Mouse (Mus musculus) embryonic facial prominence, embryonic 15.5 days (tissue): ENCODE measurements at regions not wholly inside any gene's neighbourhood (a gene's known extent, or its start where the extent isn't known, plus 50 kb on each side); places are given as distances from the start of the nearest gene placed in this dataset.
"Not testable (repeated sequence)": the region's sequence is repeated elsewhere in the genome, so short reads cannot be mapped to it uniquely, and the experiment has no call there.

Source experiments
- ATAC-seq: fragments of 200-750 bp; cut with Nextera tagmentation; 2 replicates; pipeline ENCODE4 v1.8.0; 2017; ENCODE audit warnings: low read depth, moderate TSS enrichment; ENCODE audit not compliant: insufficient number of reproducible peaks, low FRiP score, low TSS enrichment
- H3K27ac ChIP-seq: fragments of 300-500 bp; sonication (generic); replicated peaks from 2 replicates; pipeline ENCODE4 v1.5.1; 2015; ENCODE audit warnings: mild to moderate bottlenecking, inconsistent platforms
- H3K27me3 ChIP-seq: fragments of 300-500 bp; sonication (generic); 2 replicates; pipeline ENCODE4 v1.6.1; 2015; ENCODE audit warnings: inconsistent platforms
- H3K36me3 ChIP-seq: fragments of 300-500 bp; sonication (generic); 2 replicates; pipeline ENCODE4 v1.6.1; 2015; ENCODE audit warnings: mild to moderate bottlenecking, inconsistent platforms
- H3K4me1 ChIP-seq: fragments of 300-500 bp; sonication (generic); 2 replicates; pipeline ENCODE4 v1.6.1; 2015; ENCODE audit warnings: inconsistent platforms
- H3K4me2 ChIP-seq: fragments of 300-500 bp; sonication (generic); replicated peaks from 2 replicates; pipeline ENCODE4 v1.6.1; 2015; ENCODE audit warnings: mild to moderate bottlenecking, inconsistent platforms
- H3K4me3 ChIP-seq: fragments of 300-500 bp; sonication (generic); replicated peaks from 2 replicates; pipeline ENCODE4 v1.5.1; 2015; ENCODE audit warnings: mild to moderate bottlenecking, inconsistent platforms
- H3K9ac ChIP-seq: fragments of 300-500 bp; sonication (generic); 2 replicates; pipeline ENCODE4 v1.6.1; 2015; ENCODE audit warnings: inconsistent platforms
- H3K9me3 ChIP-seq: fragments of 300-500 bp; sonication (generic); replicated peaks from 2 replicates; pipeline ENCODE4 v1.6.1; 2016; ENCODE audit warnings: inconsistent platforms
- WGBS: fragments of 180-500 bp; shearing (Covaris S2); methylation state at CpG from one replicate; pipeline ENCODE4 v1.1.7; 2015; 5-methylcytosine and 5-hydroxymethylcytosine counted together

DNA sequence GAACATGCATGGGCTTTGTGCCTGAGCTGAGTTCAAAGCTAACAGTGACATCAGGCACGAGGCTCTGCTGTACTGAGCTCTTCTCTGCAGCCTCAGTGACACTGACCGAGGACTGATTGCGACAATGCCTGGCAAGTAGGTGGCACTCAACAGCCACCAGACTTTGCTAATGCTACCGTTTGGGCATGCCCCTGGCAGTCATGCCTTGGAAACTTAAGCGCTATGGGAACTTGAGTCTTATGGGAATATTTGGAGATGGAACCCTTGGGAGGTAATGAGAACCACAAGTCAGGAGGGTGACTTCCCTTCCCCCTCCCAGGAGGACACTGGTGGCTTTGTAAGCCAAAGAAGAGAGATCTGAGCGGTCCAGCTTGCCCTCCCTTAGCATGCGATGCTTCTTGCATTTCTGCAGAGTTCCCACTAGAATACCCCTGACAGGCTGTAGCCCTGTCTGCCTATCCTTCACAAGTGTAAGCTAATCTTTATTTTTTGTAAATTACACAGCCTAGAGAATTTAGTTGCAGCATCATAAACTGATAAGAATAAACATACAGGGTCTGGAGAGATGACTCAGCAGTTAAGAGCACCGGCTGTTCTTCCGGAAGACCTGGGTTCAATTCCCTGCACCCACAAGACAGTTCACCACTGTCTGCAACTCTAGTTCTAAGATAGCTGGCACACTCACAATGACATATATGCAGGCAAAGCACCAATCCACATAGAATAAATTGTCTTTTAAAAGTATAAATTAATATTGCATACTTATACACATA is 86.4 kb upstream of the Commd3 start:
- Histone ChIP-seq H3K4me2 (no peak overlapping the region), H3K4me3 (no peak overlapping the region)
- 33% methylated on average over 9 of the region's 9 CpGs for WGBS

GRCm38 (mm10) chr2:18558133-18558532 is 114.1 kb upstream of the Commd3 start:
- no peak for ATAC-seq
- Histone ChIP-seq H3K36me3 (no peaks in the 10 kb centered on the region), H3K9me3 (no peaks in the 10 kb centered on the region), H3K9ac (no peak overlapping the region), H3K27me3 (no peaks in the 10 kb centered on the region), H3K27ac (no peak overlapping the region), H3K4me1 (no peaks in the 10 kb centered on the region), H3K4me3 (no peak overlapping the region), H3K4me2 (no peak overlapping the region)
- 24% methylated on average over 4 of the region's 4 CpGs for WGBS

More for the DNA sequence above, 86.4 kb upstream of the Commd3 start:
- no peaks in the 10 kb centered on the region for H3K36me3 ChIP-seq
- H3K9me3 ChIP-seq = no peaks in the 10 kb centered on the region
- 0 out of 2 replicates have a peak, but pooled peaks cover 2% of the 10 kb centered on the region for H3K4me1 ChIP-seq
- ATAC-seq = peak; percentile 27; the same call in 1 of the 2 replicates
- H3K9ac ChIP-seq = no peak overlapping the region
- no peak overlapping the region for H3K27ac ChIP-seq
- peaks cover 5% of the 10 kb centered on the region for H3K27me3 ChIP-seq

DNA sequence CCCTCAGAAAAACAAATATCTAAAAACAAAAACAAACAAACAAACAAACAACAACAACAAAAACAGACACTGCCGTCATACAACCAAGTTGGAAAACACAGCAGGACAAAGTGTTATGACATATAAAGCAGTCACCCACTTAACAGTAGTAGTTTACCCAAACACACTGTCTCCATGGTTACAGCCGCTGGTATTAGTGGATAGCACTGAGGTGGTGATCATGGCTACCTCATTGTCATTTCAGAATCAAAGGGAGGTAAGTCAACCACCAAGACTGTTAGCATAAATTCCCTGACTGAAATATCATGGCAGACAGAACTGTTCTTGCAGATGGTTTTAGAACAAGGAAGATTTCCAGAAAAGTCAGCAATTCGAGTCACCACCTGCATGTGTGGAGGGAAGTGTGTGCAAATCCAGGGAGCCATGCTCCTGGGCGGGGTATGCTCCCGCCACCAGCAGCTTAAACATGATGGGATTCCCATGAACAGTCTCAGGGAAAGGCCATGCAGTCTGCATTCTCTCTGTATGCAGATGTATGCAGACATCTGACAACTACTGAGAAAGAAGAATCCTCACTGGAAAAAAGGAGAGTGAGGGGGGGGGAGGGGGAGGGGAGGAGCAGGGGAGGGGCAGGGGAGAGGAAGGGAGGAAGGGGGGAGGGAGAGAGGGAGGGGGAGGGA is 124.1 kb upstream of the Commd3 start:
- Histone ChIP-seq H3K36me3 (no peaks in the 10 kb centered on the region), H3K4me1 (no peaks in the 10 kb centered on the region), H3K27me3 (no peaks in the 10 kb centered on the region), H3K27ac (no peak overlapping the region), H3K4me3 (no peak overlapping the region), H3K4me2 (no peak overlapping the region), H3K9me3 (no peaks in the 10 kb centered on the region), H3K9ac (no peak overlapping the region)
- no peak for ATAC-seq
- 65% methylated on average over 5 of the region's 5 CpGs for WGBS

GRCm38 (mm10) chr2:18524387-18524786 is 131.8 kb upstream of the Dnajc1 start:
- ATAC-seq = no peak
- WGBS = 77% methylated on average over 7 of the region's 7 CpGs
- H3K27me3 ChIP-seq = no peaks in the 10 kb centered on the region

GRCm38 (mm10) chr2:18523911-18524310 is 131.3 kb upstream of the Dnajc1 start:
- no peaks in the 10 kb centered on the region for H3K36me3 ChIP-seq
- WGBS = 74% methylated on average over 3 of the region's 3 CpGs
- no peak overlapping the region for H3K4me3 ChIP-seq
- no peaks in the 10 kb centered on the region for H3K27me3 ChIP-seq
- no peak overlapping the region for H3K27ac ChIP-seq
- no peak overlapping the region for H3K9ac ChIP-seq
- H3K9me3 ChIP-seq = no peaks in the 10 kb centered on the region
- no peaks in the 10 kb centered on the region for H3K4me1 ChIP-seq
- no peak for ATAC-seq
- no peak overlapping the region for H3K4me2 ChIP-seq

More at GRCm38 (mm10) chr2:18524387-18524786, 131.8 kb upstream of the Dnajc1 start:
- H3K9ac ChIP-seq = no peak overlapping the region
- H3K36me3 ChIP-seq = no peaks in the 10 kb centered on the region
- H3K27ac ChIP-seq = no peak overlapping the region
- no peak overlapping the region for H3K4me2 ChIP-seq
- no peaks in the 10 kb centered on the region for H3K4me1 ChIP-seq
- no peak overlapping the region for H3K4me3 ChIP-seq
- no peaks in the 10 kb centered on the region for H3K9me3 ChIP-seq

GRCm38 (mm10) chr2:18513435-18513834 is 120.8 kb upstream of the Dnajc1 start:
- H3K27ac ChIP-seq = no peak overlapping the region
- H3K36me3 ChIP-seq = no peaks in the 10 kb centered on the region
- H3K27me3 ChIP-seq = no peaks in the 10 kb centered on the region
- H3K9ac ChIP-seq = no peak overlapping the region
- H3K4me2 ChIP-seq = no peak overlapping the region
- no peaks in the 10 kb centered on the region for H3K9me3 ChIP-seq
- no peak for ATAC-seq
- H3K4me3 ChIP-seq = no peak overlapping the region
- H3K4me1 ChIP-seq = no peaks in the 10 kb centered on the region

DNA sequence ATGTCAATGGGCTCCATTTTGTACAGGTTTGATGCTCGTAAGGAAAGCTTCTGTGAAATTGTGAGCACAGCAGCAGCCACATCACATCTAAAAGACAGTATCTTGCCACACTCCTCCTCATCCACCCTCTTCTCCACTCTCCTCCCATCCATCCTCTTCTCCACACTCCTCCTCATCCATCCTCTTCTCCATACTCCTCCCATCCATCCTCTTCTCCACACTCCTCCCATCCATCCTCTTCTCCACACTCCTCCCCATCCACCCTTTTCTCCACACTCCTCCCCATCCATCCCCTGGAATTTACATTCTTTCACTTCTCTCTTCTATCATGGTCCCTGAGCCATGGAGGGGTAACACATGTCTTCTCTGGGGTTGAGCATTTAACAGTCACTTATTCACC is 116.7 kb upstream of the Dnajc1 start:
- no peak for ATAC-seq
- Histone ChIP-seq H3K36me3 (no peaks in the 10 kb centered on the region), H3K27me3 (no peaks in the 10 kb centered on the region), H3K4me2 (no peak overlapping the region), H3K9ac (no peak overlapping the region), H3K4me1 (no peaks in the 10 kb centered on the region), H3K27ac (no peak overlapping the region), H3K9me3 (no peaks in the 10 kb centered on the region), H3K4me3 (no peak overlapping the region)
- 88% methylated on average over 1 of the region's 1 CpGs for WGBS

GRCm38 (mm10) chr2:18473361-18473771 is 80.7 kb upstream of the Dnajc1 start:
- H3K4me1 ChIP-seq = no peaks in the 10 kb centered on the region

GRCm38 (mm10) chr2:18460901-18461300 is 68.3 kb upstream of the Dnajc1 start:
- no peak for ATAC-seq

More at GRCm38 (mm10) chr2:18473361-18473771, 80.7 kb upstream of the Dnajc1 start:
- H3K36me3 ChIP-seq = no peaks in the 10 kb centered on the region
- H3K27me3 ChIP-seq = no peaks in the 10 kb centered on the region
- no peak overlapping the region for H3K4me2 ChIP-seq
- H3K4me3 ChIP-seq = no peak overlapping the region
- 20% methylated on average over 3 of the region's 3 CpGs for WGBS
- H3K9ac ChIP-seq = no peak overlapping the region
- no peak overlapping the region; the same call in none of the 2 replicates for H3K27ac ChIP-seq
- H3K9me3 ChIP-seq = no peaks in the 10 kb centered on the region
- ATAC-seq = no peak

DNA sequence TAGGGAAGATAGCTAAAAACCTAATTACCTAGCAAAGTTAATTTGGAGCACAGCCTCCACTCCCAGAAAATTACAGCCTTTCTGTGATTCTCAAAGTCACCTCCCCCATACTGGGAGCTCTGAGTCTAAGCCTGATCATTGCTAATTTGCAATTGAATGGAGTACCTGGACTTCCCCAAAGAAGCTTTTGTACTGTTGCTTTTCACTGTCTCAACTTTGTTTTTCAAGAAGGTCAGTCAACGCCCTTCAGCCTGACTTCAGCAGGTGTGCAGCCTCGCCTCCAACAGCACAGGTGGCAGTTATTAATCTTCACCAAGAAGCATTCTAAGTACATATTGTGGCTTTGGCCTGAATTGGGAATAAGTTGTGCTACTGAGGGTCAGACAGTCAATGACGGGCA is 67.7 kb upstream of the Dnajc1 start:
- H3K4me3 ChIP-seq, H3K4me2 ChIP-seq, H3K27ac ChIP-seq, H3K27me3 ChIP-seq, H3K4me1 ChIP-seq, H3K36me3 ChIP-seq, H3K9ac ChIP-seq, H3K9me3 ChIP-seq, ATAC-seq: not testable (repeated sequence)
- 92% methylated on average over 3 of the region's 3 CpGs for WGBS

More at GRCm38 (mm10) chr2:18460901-18461300, 68.3 kb upstream of the Dnajc1 start:
- Histone ChIP-seq H3K27ac (no peak overlapping the region), H3K4me3 (no peak overlapping the region), H3K4me2 (no peak overlapping the region), H3K36me3 (no peaks in the 10 kb centered on the region), H3K27me3 (no peaks in the 10 kb centered on the region), H3K9me3 (no peaks in the 10 kb centered on the region), H3K9ac (no peak overlapping the region), H3K4me1 (no peaks in the 10 kb centered on the region)
- 94% methylated on average over 4 of the region's 4 CpGs for WGBS

DNA sequence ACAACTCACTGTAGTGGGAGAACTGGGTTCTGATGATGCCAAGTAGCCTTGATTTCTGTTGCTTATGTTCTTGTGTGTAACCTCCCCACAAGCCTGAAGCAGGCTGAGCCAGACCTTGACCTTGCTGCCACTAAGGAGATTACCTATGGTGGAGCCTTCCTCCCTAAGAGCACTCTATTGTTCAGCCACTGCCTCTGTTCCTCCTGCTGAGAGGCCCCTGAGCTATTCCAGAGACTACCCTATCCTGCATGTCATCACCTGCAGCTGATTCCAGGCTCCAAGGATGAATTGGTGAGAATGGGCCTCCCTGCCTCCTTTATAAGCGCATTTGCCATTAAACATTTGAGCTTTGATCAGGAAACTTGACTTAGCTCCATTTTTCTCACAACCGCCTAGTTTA is 60.8 kb upstream of the Dnajc1 start:
- not testable (repeated sequence) for H3K9me3 ChIP-seq, H3K36me3 ChIP-seq, H3K27me3 ChIP-seq, H3K4me3 ChIP-seq, ATAC-seq, H3K9ac ChIP-seq, H3K27ac ChIP-seq, H3K4me1 ChIP-seq, H3K4me2 ChIP-seq
- WGBS = 39% methylated on average over 2 of the region's 2 CpGs
